ENCODE assay signal across 8 mouse cellular contexts in the genomic region with DNA sequence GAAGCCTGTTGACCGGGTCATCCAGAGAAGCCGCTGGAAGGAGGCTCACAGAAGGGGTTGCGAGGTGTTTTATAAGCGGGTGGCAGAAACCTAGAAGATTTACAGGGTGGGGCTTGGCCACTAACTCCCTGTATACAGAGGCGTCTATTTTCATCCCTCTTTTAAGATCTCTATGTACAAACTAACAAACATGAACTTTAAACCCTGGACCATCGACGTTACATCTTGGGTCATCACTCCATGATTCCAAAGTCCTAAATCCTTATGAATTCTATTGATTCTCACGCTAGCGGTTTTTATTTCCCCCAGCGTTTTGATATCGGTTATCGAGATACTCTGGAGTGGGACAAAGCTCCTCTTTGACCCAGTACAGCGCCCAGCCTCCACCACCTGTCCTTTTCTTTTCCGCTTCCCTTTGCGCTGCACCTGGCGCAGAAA. TPM values are rescaled to one million over a fixed set of nuclear protein-coding genes. Genes with fewer than 3 reads are reported as not detected.
DNase-seq lines count a peak whose midpoint lies in the region; ATAC-seq and TF ChIP-seq lines count a peak whose summit lies in the region.

No protein-coding gene starts in this region.

- H3K4me1 ChIP-seq in heart, embryonic 11.5 days (ENCODE audit: control insufficient read depth, insufficient read depth, low read length) = peaks cover 3% of the 10 kb centered on the region; the same call in 1 of the 2 replicates
- H3K4me1 ChIP-seq in CH12.LX (ENCODE audit: control insufficient read depth in 1 of 2, insufficient read depth in 2 of 2) = peaks cover 9 to 46% of the 10 kb centered on the region in 2 experiments
- H3K4me1 ChIP-seq in forebrain, embryonic 12.5 days = peaks cover 15% of the 10 kb centered on the region
- H3K4me1 ChIP-seq in liver, embryonic 12.5 days = peaks cover 18% of the 10 kb centered on the region

- peak overlapping the region; percentile 99 for H3K4me2 ChIP-seq in heart, embryonic 11.5 days
- peak overlapping the region; percentile 93 for H3K4me2 ChIP-seq in CH12.LX (ENCODE audit: insufficient read depth, low read depth, poor library complexity, severe bottlenecking)
- peak overlapping the region; percentile 96 for H3K4me2 ChIP-seq in forebrain, embryonic 12.5 days
- peak overlapping the region; percentile 82 for H3K4me2 ChIP-seq in liver, embryonic 12.5 days

- H3K4me3 ChIP-seq in heart, embryonic 11.5 days (ENCODE audit: low read depth, low read length) = peak overlapping the region; percentile 69
- peak overlapping the region; percentile 78 to 96 (median 86) for H3K4me3 ChIP-seq in CH12.LX (replicated peaks in 1 of 3; ENCODE audit: low read depth in 2 of 3, low read length in 2 of 3, poor library complexity in 1 of 3)
- peak overlapping the region; percentile 64 for H3K4me3 ChIP-seq in forebrain, embryonic 12.5 days (replicated peaks)
- peak overlapping the region; percentile 59 for H3K4me3 ChIP-seq in liver, embryonic 12.5 days

- H3K79me2 ChIP-seq in CH12.LX (replicated peaks; ENCODE audit: control insufficient read depth, extremely low read depth, insufficient read depth, poor library complexity, severe bottlenecking) = peaks cover 10% of the 10 kb centered on the region; the same call in 1 of the 2 replicates

- no peak for ATAC-seq in heart, embryonic 11.5 days (replicated peaks; ENCODE audit: insufficient number of reproducible peaks, low FRiP score, low TSS enrichment)
- peak; percentile 33; the same call in 1 of the 2 replicates for ATAC-seq in forebrain, embryonic 12.5 days (ENCODE audit: low FRiP score)
- peak; percentile 8; the same call in 1 of the 2 replicates for ATAC-seq in liver, embryonic 12.5 days

- TF ChIP-seq RAD21 in CH12.LX (IDR thresholded peaks at IDR 0.05; ENCODE audit: low read depth, low read length) = no peak

- peak overlapping the region; percentile 62; the same call in 1 of the 2 replicates for H3K9ac ChIP-seq in heart, embryonic 11.5 days (ENCODE audit: low read depth, low read length)
- H3K9ac ChIP-seq in CH12.LX (ENCODE audit: insufficient read depth, low read depth) = peak overlapping the region; percentile 50
- peak overlapping the region; percentile 65 for H3K9ac ChIP-seq in forebrain, embryonic 12.5 days
- H3K9ac ChIP-seq in liver, embryonic 12.5 days = peak overlapping the region; percentile 42

- peaks cover 67% of the 10 kb centered on the region for H3K27me3 ChIP-seq in heart, embryonic 11.5 days (ENCODE audit: control insufficient read depth, insufficient read depth, low read length)
- peaks cover 14% of the 10 kb centered on the region for H3K27me3 ChIP-seq in CH12.LX (replicated peaks)
- H3K27me3 ChIP-seq in forebrain, embryonic 12.5 days = peaks cover 72% of the 10 kb centered on the region
- H3K27me3 ChIP-seq in liver, embryonic 12.5 days (replicated peaks) = peaks cover 78% of the 10 kb centered on the region

- in situ Hi-C loops in CH12.LX (cut with MboI; ENCODE audit: low pct_ligation_motif_present, low pct_unique_long_range_greater_than_20kb, low sequenced_read_pairs) = no loop called here

- intact Hi-C loops in heart, postnatal 14 days (cut with DNase I) = no loop called here

- WGBS in heart, embryonic 11.5 days (ENCODE audit: insufficient replicate concordance) = 13% methylated on average over 16 of the region's 16 CpGs
- 9% methylated on average over 16 of the region's 16 CpGs for WGBS in forebrain, embryonic 12.5 days
- WGBS in liver, embryonic 12.5 days (ENCODE audit: insufficient replicate concordance) = 12% methylated on average over 16 of the region's 16 CpGs

- no peak overlapping the region for H3K27ac ChIP-seq in heart, embryonic 11.5 days (ENCODE audit: low read depth, low read length)
- no peak overlapping the region for H3K27ac ChIP-seq in CH12.LX (ENCODE audit: insufficient read depth, low read depth)
- H3K27ac ChIP-seq in forebrain, embryonic 12.5 days = no peak overlapping the region
- H3K27ac ChIP-seq in liver, embryonic 12.5 days = no peak overlapping the region

- H3K9me3 ChIP-seq in heart, embryonic 11.5 days (replicated peaks; ENCODE audit: control insufficient read depth, low read length) = no peaks in the 10 kb centered on the region
- H3K9me3 ChIP-seq in CH12.LX (replicated peaks; ENCODE audit: low read length) = no peaks in the 10 kb centered on the region
- no peaks in the 10 kb centered on the region for H3K9me3 ChIP-seq in forebrain, embryonic 12.5 days
- no peaks in the 10 kb centered on the region for H3K9me3 ChIP-seq in liver, embryonic 12.5 days (replicated peaks)

- dilution Hi-C loops in CH12.LX (cut with MboI; ENCODE audit: extremely low pct_ligation_motif_present, extremely low pct_unique_long_range_greater_than_20kb, low sequenced_read_pairs) = no loop called here

- DNase-seq in heart, postnatal 14 days = no peak
- DNase-seq in CH12.LX (ENCODE audit: extremely low read depth) = no peak
- no peak for DNase-seq in adrenal gland, adult (ENCODE audit: inconsistent age in 2 of 2, low spot score in 1 of 2)
- DNase-seq in retina, postnatal 1 day = no peak
- DNase-seq in spleen, postnatal 36 days (ENCODE audit: low spot score in 2 of 2) = no peak

- no peak for TF ChIP-seq CTCF in CH12.LX (conservative IDR thresholded peaks at IDR 0.05 in 1 of 2, IDR thresholded peaks at IDR 0.05 in 1 of 2; ENCODE audit: low read depth in 2 of 2, low read length in 2 of 2)

- no peaks in the 10 kb centered on the region for H3K36me3 ChIP-seq in heart, embryonic 11.5 days (ENCODE audit: control insufficient read depth, insufficient read depth, low read length)
- peaks cover 0 to 9% of the 10 kb centered on the region in 2 experiments for H3K36me3 ChIP-seq in CH12.LX (replicated peaks in 1 of 2; ENCODE audit: control insufficient read depth in 1 of 2, insufficient read depth in 1 of 2, low read length in 1 of 2)
- H3K36me3 ChIP-seq in forebrain, embryonic 12.5 days (replicated peaks) = no peaks in the 10 kb centered on the region
- no peaks in the 10 kb centered on the region for H3K36me3 ChIP-seq in liver, embryonic 12.5 days

- no peak for TF ChIP-seq EP300 in CH12.LX (IDR thresholded peaks at IDR 0.05; ENCODE audit: low read length)

- TF ChIP-seq POLR2A in CH12.LX (IDR thresholded peaks at IDR 0.05; ENCODE audit: low read depth, low read length) = no peak

TF ChIP-seq in CH12.LX, 34 proteins besides CTCF, POLR2A, EP300 and RAD21:
- TF ChIP-seq HCFC1 (IDR thresholded peaks at IDR 0.05; ENCODE audit: low read depth, low read length) (no peak), CHD1 (IDR thresholded peaks at IDR 0.05; ENCODE audit: low read depth, low read length) (0 out of 2 replicates have a peak, but pooled peaks have one; percentile 46), MAFK (IDR thresholded peaks at IDR 0.05; ENCODE audit: insufficient replicate concordance, low read length) (no peak), TCF12 (IDR thresholded peaks at IDR 0.05; ENCODE audit: low read depth, low read length) (0 out of 2 replicates have a peak, but pooled peaks have one; percentile 8), MAX (IDR thresholded peaks at IDR 0.05; ENCODE audit: low read length) (no peak)

RNA-seq across cellular contexts. Expression of a gene that starts 0.8 kb away (rescaled TPM):
- 0.94 and 1.1 TPM in 2 replicates for polyA plus RNA-seq in heart, embryonic 11.5 days (2014; fragmentation: Nextera tagmentation; extraction: Ambion mirVana)
- under 1 TPM; 0.53 to 0.78 TPM for total RNA-seq in heart, postnatal 14 days (2021)
- total RNA-seq in CH12.LX (2012; rRNA removed) = 9.9 and 15.1 TPM in 2 replicates
- total RNA-seq in CH12.LX (2014; rRNA removed) = 3.4 and 3.5 TPM in 2 replicates
- 12.1 and 13.3 TPM in 2 replicates for polyA plus RNA-seq in CH12.LX (2012; ENCODE audit: insufficient read length, low read depth)
- polyA plus RNA-seq in forebrain, embryonic 12.5 days (2016; fragmentation: Nextera tagmentation; extraction: Ambion mirVana) = 3.2 and 3.6 TPM in 2 replicates
- polyA plus RNA-seq in liver, embryonic 12.5 days (2016; fragmentation: Nextera tagmentation; extraction: Ambion mirVana) = 3.9 and 4.2 TPM in 2 replicates

RNA-seq across cellular contexts. Expression of a gene that starts 36.8 kb away (rescaled TPM):
- polyA plus RNA-seq in heart, embryonic 11.5 days (2014; fragmentation: Nextera tagmentation; extraction: Ambion mirVana) = 25.9 and 27.8 TPM in 2 replicates
- 10 to 100 TPM; 24.4 to 25.6 TPM for total RNA-seq in heart, postnatal 14 days (2021)
- total RNA-seq in CH12.LX (2012; rRNA removed) = 19.9 and 20.5 TPM in 2 replicates
- total RNA-seq in CH12.LX (2014; rRNA removed) = 32.0 and 32.8 TPM in 2 replicates
- polyA plus RNA-seq in CH12.LX (2012; ENCODE audit: insufficient read length, low read depth) = 18.6 and 20.5 TPM in 2 replicates
- 16.9 and 18.9 TPM in 2 replicates for polyA plus RNA-seq in forebrain, embryonic 12.5 days (2016; fragmentation: Nextera tagmentation; extraction: Ambion mirVana)
- polyA plus RNA-seq in liver, embryonic 12.5 days (2016; fragmentation: Nextera tagmentation; extraction: Ambion mirVana) = 10.7 and 11.4 TPM in 2 replicates

RNA-seq across cellular contexts. Expression of a gene that starts 58.0 kb away (rescaled TPM):
- polyA plus RNA-seq in heart, embryonic 11.5 days (2014; fragmentation: Nextera tagmentation; extraction: Ambion mirVana) = 941 and 954 TPM in 2 replicates
- total RNA-seq in heart, postnatal 14 days (2021) = 1,000 to 10,000 TPM; 1,830 to 1,899 TPM
- total RNA-seq in CH12.LX (2012; rRNA removed) (293 and 362 TPM in 2 replicates), CH12.LX (2014; rRNA removed) (601 and 717 TPM in 2 replicates)
- polyA plus RNA-seq in CH12.LX (2012; ENCODE audit: insufficient read length, low read depth) = 264 and 297 TPM in 2 replicates
- polyA plus RNA-seq in forebrain, embryonic 12.5 days (2016; fragmentation: Nextera tagmentation; extraction: Ambion mirVana) = 377 and 389 TPM in 2 replicates
- 326 and 344 TPM in 2 replicates for polyA plus RNA-seq in liver, embryonic 12.5 days (2016; fragmentation: Nextera tagmentation; extraction: Ambion mirVana)

RNA-seq across cellular contexts. Expression of a gene that starts 58.2 kb away (rescaled TPM):
- 61.0 and 61.3 TPM in 2 replicates for polyA plus RNA-seq in heart, embryonic 11.5 days (2014; fragmentation: Nextera tagmentation; extraction: Ambion mirVana)
- total RNA-seq in heart, postnatal 14 days (2021) = 10 to 100 TPM; 30.7 to 31.5 TPM
- total RNA-seq in CH12.LX (2012; rRNA removed) = 49.0 and 51.8 TPM in 2 replicates
- 50.0 and 60.8 TPM in 2 replicates for total RNA-seq in CH12.LX (2014; rRNA removed)
- polyA plus RNA-seq in CH12.LX (2012; ENCODE audit: insufficient read length, low read depth) = 43.0 and 48.8 TPM in 2 replicates
- 62.0 and 64.2 TPM in 2 replicates for polyA plus RNA-seq in forebrain, embryonic 12.5 days (2016; fragmentation: Nextera tagmentation; extraction: Ambion mirVana)
- 42.2 and 43.7 TPM in 2 replicates for polyA plus RNA-seq in liver, embryonic 12.5 days (2016; fragmentation: Nextera tagmentation; extraction: Ambion mirVana)
